Mouse (Mus musculus) embryonic facial prominence, embryonic 10.5 days (tissue): ENCODE data around the gene Fads1. TPM values are rescaled to one million over a fixed set of nuclear protein-coding genes. Genes with fewer than 3 reads are reported as not detected.
"Not testable (repeated sequence)": the region's sequence is repeated elsewhere in the genome, so short reads cannot be mapped to it uniquely, and the experiment has no call there.

Experiments
- DNase-seq: peaks from one replicate; pipeline ENCODE4 v3.0.0-alpha.2; 2017; ENCODE audit warnings: low spot score
- H3K27ac ChIP-seq: fragments of 300-500 bp; sonication (generic); replicated peaks from 2 replicates; pipeline ENCODE4 v1.5.1; 2016; ENCODE audit warnings: mild to moderate bottlenecking
- H3K27me3 ChIP-seq: fragments of 300-500 bp; sonication (generic); replicated peaks from 2 replicates; pipeline ENCODE4 v1.6.1; 2016; ENCODE audit warnings: low read depth, mild to moderate bottlenecking; ENCODE audit not compliant: poor library complexity, severe bottlenecking
- H3K36me3 ChIP-seq: fragments of 300-500 bp; sonication (generic); replicated peaks from 2 replicates; pipeline ENCODE4 v1.6.1; 2016; ENCODE audit warnings: mild to moderate bottlenecking, moderate library complexity
- H3K4me1 ChIP-seq: fragments of 300-500 bp; sonication (generic); 2 replicates; pipeline ENCODE4 v1.6.1; 2016
- H3K4me3 ChIP-seq: fragments of 300-500 bp; sonication (generic); 2 replicates; pipeline ENCODE4 v1.5.1; 2016; ENCODE audit warnings: mild to moderate bottlenecking, moderate library complexity
- H3K9me3 ChIP-seq: fragments of 300-500 bp; sonication (generic); 2 replicates; pipeline ENCODE4 v1.6.1; 2016; ENCODE audit warnings: mild to moderate bottlenecking
- WGBS: fragments of 180-500 bp; shearing (Covaris S2); methylation state at CpG from one replicate; pipeline ENCODE4 v1.1.7; 2016; 5-methylcytosine and 5-hydroxymethylcytosine counted together
- polyA plus RNA-seq: library from polyadenylated mRNA; unstranded; fragments of >200 nt; fragmentation: Nextera tagmentation; extraction: Ambion mirVana; gene quantifications from 2 replicates; pipeline ENCODE4 v1.2.1, GENCODE M21; 2016

The Fads1 gene
- polyA plus RNA-seq, 1 experiment from 2014 or later, result 151 TPM

GRCm38 (mm10) chr19:10168441-10168840, 14.2 kb upstream of the Fads1 start:
- WGBS, result 81% methylated on average over 3 of the region's 3 CpGs
- H3K4me3 ChIP-seq, result no peak overlapping the region
- no peaks in the 10 kb centered on the region for H3K27me3 ChIP-seq
- H3K9me3 ChIP-seq, result no peaks in the 10 kb centered on the region
- no peak for DNase-seq
- no peaks in the 10 kb centered on the region for H3K4me1 ChIP-seq
- H3K27ac ChIP-seq, result no peak overlapping the region
- no peaks in the 10 kb centered on the region for H3K36me3 ChIP-seq

GRCm38 (mm10) chr19:10169179-10169578, 13.5 kb upstream of the Fads1 start:
- Histone ChIP-seq H3K27me3 (no peaks in the 10 kb centered on the region), H3K4me1 (no peaks in the 10 kb centered on the region), H3K27ac (no peak overlapping the region), H3K9me3 (no peaks in the 10 kb centered on the region), H3K4me3 (no peak overlapping the region), H3K36me3 (no peaks in the 10 kb centered on the region)
- DNase-seq, result no peak

GRCm38 (mm10) chr19:10169692-10170330, 12.9 kb upstream of the Fads1 start:
- not testable (repeated sequence) for H3K27ac ChIP-seq, H3K9me3 ChIP-seq, DNase-seq, H3K4me3 ChIP-seq, H3K4me1 ChIP-seq, H3K36me3 ChIP-seq, H3K27me3 ChIP-seq
- 78% methylated on average over 3 of the region's 3 CpGs for WGBS

GRCm38 (mm10) chr19:10170466-10170865, 12.2 kb upstream of the Fads1 start:
- H3K27me3 ChIP-seq, result no peaks in the 10 kb centered on the region
- no peaks in the 10 kb centered on the region for H3K9me3 ChIP-seq
- H3K4me1 ChIP-seq, result no peaks in the 10 kb centered on the region
- H3K36me3 ChIP-seq, result no peaks in the 10 kb centered on the region
- H3K27ac ChIP-seq, result no peak overlapping the region
- no peak for DNase-seq
- WGBS, result 32% methylated on average over 1 of the region's 1 CpGs
- H3K4me3 ChIP-seq, result no peak overlapping the region

GRCm38 (mm10) chr19:10171359-10171758, 11.3 kb upstream of the Fads1 start:
- Histone ChIP-seq H3K27ac (no peak overlapping the region), H3K4me1 (no peaks in the 10 kb centered on the region), H3K9me3 (no peaks in the 10 kb centered on the region), H3K36me3 (no peaks in the 10 kb centered on the region), H3K27me3 (no peaks in the 10 kb centered on the region), H3K4me3 (no peak overlapping the region)
- 83% methylated on average over 7 of the region's 7 CpGs for WGBS
- DNase-seq, result no peak

GRCm38 (mm10) chr19:10171846-10172245, 10.8 kb upstream of the Fads1 start:
- Histone ChIP-seq H3K27me3 (no peaks in the 10 kb centered on the region), H3K4me1 (peaks cover 1% of the 10 kb centered on the region), H3K36me3 (no peaks in the 10 kb centered on the region), H3K27ac (no peak overlapping the region), H3K4me3 (no peak overlapping the region), H3K9me3 (no peaks in the 10 kb centered on the region)
- no peak for DNase-seq

GRCm38 (mm10) chr19:10173116-10173718, 9.5 kb upstream of the Fads1 start:
- Histone ChIP-seq H3K9me3 (no peaks in the 10 kb centered on the region), H3K27me3 (no peaks in the 10 kb centered on the region), H3K4me3 (no peak overlapping the region), H3K27ac (no peak overlapping the region), H3K36me3 (no peaks in the 10 kb centered on the region), H3K4me1 (peaks cover 6% of the 10 kb centered on the region)
- 89% methylated on average over 5 of the region's 5 CpGs for whole genome bisulfite sequencing
- DNase-seq, result no peak

GRCm38 (mm10) chr19:10173844-10174539, 8.7 kb upstream of the Fads1 start:
- no peak for DNase-seq
- WGBS, result 87% methylated on average over 7 of the region's 7 CpGs
- H3K9me3 ChIP-seq, result no peaks in the 10 kb centered on the region

GRCm38 (mm10) chr19:10174956-10175355, 7.7 kb upstream of the Fads1 start:
- Histone ChIP-seq H3K4me3 (no peak overlapping the region), H3K9me3 (no peaks in the 10 kb centered on the region), H3K36me3 (no peaks in the 10 kb centered on the region), H3K27ac (no peak overlapping the region), H3K4me1 (peaks cover 6% of the 10 kb centered on the region), H3K27me3 (no peaks in the 10 kb centered on the region)
- DNase-seq, result no peak
- 84% methylated on average over 4 of the region's 4 CpGs for WGBS

More at GRCm38 (mm10) chr19:10173844-10174539, 8.7 kb upstream of the Fads1 start:
- no peak overlapping the region for H3K27ac ChIP-seq
- H3K36me3 ChIP-seq, result no peaks in the 10 kb centered on the region
- peaks cover 6% of the 10 kb centered on the region for H3K4me1 ChIP-seq
- no peaks in the 10 kb centered on the region for H3K27me3 ChIP-seq
- H3K4me3 ChIP-seq, result no peak overlapping the region

GRCm38 (mm10) chr19:10176477-10176876, 6.2 kb upstream of the Fads1 start:
- no peaks in the 10 kb centered on the region for H3K36me3 ChIP-seq
- 66% methylated on average over 1 of the region's 1 CpGs for WGBS
- no peak overlapping the region for H3K4me3 ChIP-seq
- no peak overlapping the region for H3K27ac ChIP-seq
- H3K27me3 ChIP-seq, result no peaks in the 10 kb centered on the region
- DNase-seq, result no peak
- H3K4me1 ChIP-seq, result peaks cover 6% of the 10 kb centered on the region
- H3K9me3 ChIP-seq, result no peaks in the 10 kb centered on the region

GRCm38 (mm10) chr19:10176941-10177372, 5.7 kb upstream of the Fads1 start:
- H3K27ac ChIP-seq, result no peak overlapping the region
- no peaks in the 10 kb centered on the region for H3K36me3 ChIP-seq
- no peaks in the 10 kb centered on the region for H3K27me3 ChIP-seq
- no peak for DNase-seq
- H3K9me3 ChIP-seq, result no peaks in the 10 kb centered on the region
- no peak overlapping the region for H3K4me3 ChIP-seq
- 73% methylated on average over 7 of the region's 7 CpGs for WGBS
- H3K4me1 ChIP-seq, result peaks cover 6% of the 10 kb centered on the region

GRCm38 (mm10) chr19:10181225-10181624, 1.5 kb upstream of the Fads1 start:
- 94% methylated on average over 7 of the region's 7 CpGs for WGBS
- H3K4me1 ChIP-seq, result peaks cover 35% of the 10 kb centered on the region
- peaks cover 19% of the 10 kb centered on the region for H3K36me3 ChIP-seq
- H3K27ac ChIP-seq, result no peak overlapping the region
- H3K9me3 ChIP-seq, result no peaks in the 10 kb centered on the region
- H3K4me3 ChIP-seq, result no peak overlapping the region
- DNase-seq, result no peak
- H3K27me3 ChIP-seq, result no peaks in the 10 kb centered on the region

- Histone ChIP-seq H3K4me3 (peak overlapping the region; percentile 94), H3K4me1 (peaks cover 32% of the 10 kb centered on the region), H3K36me3 (peaks cover 29% of the 10 kb centered on the region), H3K27me3 (no peaks in the 10 kb centered on the region), H3K27ac (peak overlapping the region; percentile 98), H3K9me3 (no peaks in the 10 kb centered on the region)
- no peak for DNase-seq
- 35% methylated on average over 7 of the region's 7 CpGs for WGBS
Observed at GRCm38 (mm10) chr19:10182142-10182541, 546 bp upstream of the Fads1 start.
